Mouse (Mus musculus) stomach, embryonic 16.5 days (tissue): Measurements from ENCODE around the gene Cers4. TPM values are rescaled to one million over a fixed set of nuclear protein-coding genes. Genes with fewer than 3 reads are reported as not detected.

Experiments used
- ATAC-seq: fragments of 200-750 bp; cut with Nextera tagmentation; 2 replicates; pipeline ENCODE4 v1.8.0; 2017; ENCODE audit warnings: moderate number of reproducible peaks, moderate TSS enrichment; ENCODE audit not compliant: insufficient read depth, low FRiP score
- H3K27ac ChIP-seq: fragments of 300-500 bp; sonication (generic); 2 replicates; pipeline ENCODE4 v1.5.1; 2014; ENCODE audit warnings: low read length
- H3K27me3 ChIP-seq: fragments of 300-500 bp; sonication (generic); 2 replicates; pipeline ENCODE4 v1.6.1; 2014; ENCODE audit warnings: low read length, control low read depth, mixed read lengths; ENCODE audit not compliant: control insufficient read depth, insufficient read depth
- H3K36me3 ChIP-seq: fragments of 300-500 bp; sonication (generic); 2 replicates; pipeline ENCODE4 v1.6.1; 2014; ENCODE audit warnings: low read length; ENCODE audit not compliant: control insufficient read depth, insufficient read depth
- H3K4me1 ChIP-seq: fragments of 300-500 bp; sonication (generic); 2 replicates; pipeline ENCODE4 v1.6.1; 2014; ENCODE audit warnings: low read length, control low read depth, mixed read lengths; ENCODE audit not compliant: control insufficient read depth, insufficient read depth
- H3K4me2 ChIP-seq: fragments of 300-500 bp; sonication (generic); 2 replicates; pipeline ENCODE4 v1.6.1; 2014; ENCODE audit warnings: low read depth, low read length, mixed read lengths
- H3K4me3 ChIP-seq: fragments of 300-500 bp; sonication (generic); replicated peaks from 2 replicates; pipeline ENCODE4 v1.5.1; 2014; ENCODE audit warnings: mild to moderate bottlenecking, low read length
- H3K9ac ChIP-seq: fragments of 300-500 bp; sonication (generic); 2 replicates; pipeline ENCODE4 v1.6.1; 2014; ENCODE audit warnings: low read length
- H3K9me3 ChIP-seq: fragments of 300-500 bp; sonication (generic); replicated peaks from 2 replicates; pipeline ENCODE4 v1.6.1; 2016; ENCODE audit warnings: low read length, control low read depth; ENCODE audit not compliant: control insufficient read depth
- WGBS: fragments of 180-500 bp; shearing (Covaris S2); extraction: QIAGEN DNeasy Blood & Tissue Kit; methylation state at CpG from one replicate; pipeline ENCODE4 v1.1.7; 2014; 5-methylcytosine and 5-hydroxymethylcytosine counted together
- polyA plus RNA-seq: library from polyadenylated mRNA; unstranded; fragments of >200 nt; fragmentation: Nextera tagmentation; extraction: Ambion mirVana; gene quantifications from 2 replicates; pipeline ENCODE4 v1.2.1, GENCODE M21; 2015

Cers4 gene
- polyA plus RNA-seq, 1 experiment from 2014 or later: 32.1 TPM

GRCm38 (mm10) chr8:4521472-4521871 is 28.6 kb downstream of the Cers4 start:
- Histone ChIP-seq H3K9me3 (no peaks in the 10 kb centered on the region), H3K36me3 (peaks cover 9% of the 10 kb centered on the region; the same call in 1 of the 2 replicates), H3K27me3 (no peaks in the 10 kb centered on the region), H3K4me2 (no peak overlapping the region), H3K4me3 (no peak overlapping the region), H3K27ac (no peak overlapping the region), H3K9ac (no peak overlapping the region), H3K4me1 (no peaks in the 10 kb centered on the region)
- ATAC-seq: no peak
- 78% methylated on average over 4 of the region's 4 CpGs for WGBS

DNA sequence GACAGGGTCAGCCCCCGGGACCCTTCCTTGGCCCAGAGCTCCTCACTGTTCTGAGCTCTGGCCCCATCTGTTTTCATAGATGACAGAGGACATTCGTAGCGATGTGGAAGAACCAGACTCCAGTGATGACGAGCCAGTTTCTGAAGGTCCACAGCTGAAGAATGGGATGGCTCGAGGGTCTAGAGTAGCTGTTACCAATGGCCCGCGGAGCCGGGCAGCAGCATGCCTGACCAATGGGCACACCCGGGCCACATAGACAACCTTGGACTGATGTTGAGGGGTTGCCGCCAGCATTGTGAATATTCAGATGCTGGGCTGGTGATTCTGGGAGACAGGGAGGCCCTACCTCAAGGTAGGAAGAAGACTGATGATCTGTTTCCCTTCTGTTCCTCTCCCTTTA is 30.7 kb downstream of the Cers4 start:
- no peak overlapping the region for H3K4me3 ChIP-seq
- H3K9ac ChIP-seq: no peak overlapping the region
- peaks cover 4% of the 10 kb centered on the region; the same call in 1 of the 2 replicates for H3K36me3 ChIP-seq
- no peaks in the 10 kb centered on the region for H3K4me1 ChIP-seq
- no peaks in the 10 kb centered on the region for H3K9me3 ChIP-seq
- H3K27me3 ChIP-seq: no peaks in the 10 kb centered on the region
- H3K4me2 ChIP-seq: no peak overlapping the region
- ATAC-seq: no peak
- WGBS: 95% methylated on average over 10 of the region's 10 CpGs
- no peak overlapping the region for H3K27ac ChIP-seq

Other genes with a start within 250 kb of the Cers4 start
- gene Tgfbr3l, start 244.8 kb upstream of the Cers4 start, polyA plus RNA-seq: 3.0 and 4.9 TPM in 2 replicates
- 41.6 and 41.8 TPM in 2 replicates for gene Snapc2, start 239.9 kb upstream of the Cers4 start, polyA plus RNA-seq
- 65.9 and 67.9 TPM in 2 replicates for gene Ctxn1, start 233.8 kb upstream of the Cers4 start, polyA plus RNA-seq
- gene Timm44, start 217.1 kb upstream of the Cers4 start, polyA plus RNA-seq: 64.9 and 67.2 TPM in 2 replicates
- 21.5 and 27.1 TPM in 2 replicates for gene Ccl25, start 167.8 kb upstream of the Cers4 start, polyA plus RNA-seq
- 160 and 166 TPM in 2 replicates for gene Elavl1, start 167.6 kb upstream of the Cers4 start, polyA plus RNA-seq
- gene Zfp958, start 120.1 kb downstream of the Cers4 start, polyA plus RNA-seq: 10.5 and 14.2 TPM in 2 replicates